Mouse (Mus musculus) lung, postnatal 0 days (tissue): ENCODE measurements around the gene Gm10912. TPM values are rescaled to one million over a fixed set of nuclear protein-coding genes. Genes with fewer than 3 reads are reported as not detected.
"Not testable (repeated sequence)": the region's sequence is repeated elsewhere in the genome, so short reads cannot be mapped to it uniquely, and the experiment has no call there.

Source experiments
- ATAC-seq: fragments of 200-750 bp; cut with Nextera tagmentation; 2 replicates; pipeline ENCODE4 v1.8.0; 2017; ENCODE audit warnings: moderate library complexity
- DNase-seq: peaks from one replicate; pipeline ENCODE4 v3.0.0-alpha.2; 2016; ENCODE audit warnings: low spot score
- H3K27ac ChIP-seq: fragments of 300-500 bp; sonication (generic); 2 replicates; pipeline ENCODE4 v1.5.1; 2014; ENCODE audit warnings: antibody characterized with exemption, mild to moderate bottlenecking, low read length, mixed read lengths
- H3K27me3 ChIP-seq: fragments of 300-500 bp; sonication (generic); replicated peaks from 2 replicates; pipeline ENCODE4 v1.6.1; 2014; ENCODE audit warnings: low read length, mixed read lengths; ENCODE audit not compliant: insufficient read depth
- H3K36me3 ChIP-seq: fragments of 300-500 bp; sonication (generic); 2 replicates; pipeline ENCODE4 v1.6.1; 2014; ENCODE audit warnings: low read length, mixed read lengths; ENCODE audit not compliant: insufficient read depth
- H3K4me1 ChIP-seq: fragments of 300-500 bp; sonication (generic); 2 replicates; pipeline ENCODE4 v1.6.1; 2014; ENCODE audit warnings: antibody characterized with exemption, low read depth, low read length, mixed read lengths; ENCODE audit not compliant: insufficient read depth
- H3K4me2 ChIP-seq: fragments of 300-500 bp; sonication (generic); replicated peaks from 2 replicates; pipeline ENCODE4 v1.6.1; 2014; ENCODE audit warnings: low read depth, mild to moderate bottlenecking, low read length, moderate library complexity, mixed read lengths
- H3K4me3 ChIP-seq: fragments of 300-500 bp; sonication (generic); 2 replicates; pipeline ENCODE4 v1.5.1; 2014; ENCODE audit warnings: low read depth, low read length
- H3K9ac ChIP-seq: fragments of 300-500 bp; sonication (generic); replicated peaks from 2 replicates; pipeline ENCODE4 v1.6.1; 2014; ENCODE audit warnings: low read depth, mild to moderate bottlenecking
- H3K9me3 ChIP-seq: fragments of 300-500 bp; sonication (generic); 2 replicates; pipeline ENCODE4 v1.6.1; 2016; ENCODE audit warnings: low read length, mixed read lengths
- CTCF ChIP-seq: IDR thresholded peaks from 2 replicates; pipeline ENCODE4 v1.5.1; 2016; ENCODE audit warnings: antibody characterized with exemption, mild to moderate bottlenecking
- EP300 ChIP-seq: IDR thresholded peaks from 2 replicates; pipeline ENCODE4 v1.6.1; 2016; ENCODE audit warnings: antibody characterized with exemption, mild to moderate bottlenecking, control low read depth
- WGBS: fragments of 180-500 bp; shearing (Covaris S2); extraction: QIAGEN DNeasy Blood & Tissue Kit; methylation state at CpG from one replicate; pipeline ENCODE4 v1.1.7; 2014; 5-methylcytosine and 5-hydroxymethylcytosine counted together
- polyA plus RNA-seq: library from polyadenylated mRNA; unstranded; fragments of >200 nt; fragmentation: Nextera tagmentation; extraction: Ambion mirVana; gene quantifications from 2 replicates; pipeline ENCODE4 v1.2.1, GENCODE M21; 2015

Gene Gm10912
- polyA plus RNA-seq, result not detected in 2 replicates

GRCm38 (mm10) chr2:104065526-104065925 is at the start of gene Gm10912:
Gene Gm10912, plus strand, starts transcription at chr2:104065826.
- 88% methylated on average over 5 of the region's 6 CpGs for WGBS
- not testable (repeated sequence) for H3K27ac ChIP-seq, H3K27me3 ChIP-seq, H3K36me3 ChIP-seq, DNase-seq, H3K4me1 ChIP-seq, H3K4me3 ChIP-seq, H3K9ac ChIP-seq, H3K4me2 ChIP-seq, ATAC-seq, H3K9me3 ChIP-seq

GRCm38 (mm10) chr2:104023096-104023495 is 42.5 kb upstream of the Gm10912 start:
- 83% methylated on average over 7 of the region's 7 CpGs for WGBS
- Histone ChIP-seq H3K4me2 (no peak overlapping the region), H3K9ac (no peak overlapping the region), H3K27me3 (no peaks in the 10 kb centered on the region), H3K27ac (no peak overlapping the region), H3K36me3 (no peaks in the 10 kb centered on the region), H3K4me1 (no peaks in the 10 kb centered on the region), H3K4me3 (no peak overlapping the region), H3K9me3 (no peaks in the 10 kb centered on the region)
- no peak for ATAC-seq
- DNase-seq, result no peak
- TF ChIP-seq EP300 (no peak), CTCF (no peak)

- no peaks in the 10 kb centered on the region for H3K27me3 ChIP-seq
- TF ChIP-seq EP300 (no peak), CTCF (no peak)
- H3K36me3 ChIP-seq, result no peaks in the 10 kb centered on the region
- H3K9ac ChIP-seq, result no peak overlapping the region
- H3K4me1 ChIP-seq, result peaks cover 7% of the 10 kb centered on the region; the same call in 1 of the 2 replicates
- DNase-seq (no peak), ATAC-seq (no peak)
- WGBS, result 87% methylated on average over 4 of the region's 4 CpGs
- H3K4me2 ChIP-seq, result no peak overlapping the region
- H3K9me3 ChIP-seq, result no peaks in the 10 kb centered on the region
- no peak overlapping the region for H3K4me3 ChIP-seq
- H3K27ac ChIP-seq, result no peak overlapping the region
Measured at GRCm38 (mm10) chr2:104024656-104025055, 41.0 kb upstream of the Gm10912 start.

- Histone ChIP-seq H3K27ac (peak within 1 kb of the TSS; percentile 81), H3K4me1 (peaks cover 7% of the 10 kb centered on the region; the same call in 1 of the 2 replicates), H3K4me3 (peak within 1 kb of the TSS; percentile 84), H3K36me3 (peaks cover 4% of the 10 kb centered on the region; the same call in 1 of the 2 replicates), H3K9me3 (no peaks in the 10 kb centered on the region), H3K4me2 (peak within 1 kb of the TSS; percentile 81), H3K27me3 (no peaks in the 10 kb centered on the region), H3K9ac (peak within 1 kb of the TSS; percentile 97)
- DNase-seq, result peak; percentile 88
- ATAC-seq, result peak; percentile 98
- TF ChIP-seq EP300, result no peak
- TF ChIP-seq CTCF, result peak; percentile 52
- 0% methylated on average over 20 of the region's 44 CpGs for WGBS
Measured at GRCm38 (mm10) chr2:104027458-104028138, 38.0 kb upstream of the Gm10912 start, which contains the start of gene Fbxo3. Gene Fbxo3, plus strand, starts transcription at chr2:104027721.

GRCm38 (mm10) chr2:104028139-104028723 is 37.4 kb upstream of the Gm10912 start, which contains the start of gene 4931422A03Rik:
Gene 4931422A03Rik, minus strand, starts transcription at chr2:104028361.
- under 1% methylated on average over 31 of the region's 32 CpGs for WGBS
- H3K9ac ChIP-seq, result peak within 1 kb of the TSS; percentile 97
- ATAC-seq, result peak; percentile 62
- H3K27ac ChIP-seq, result peak within 1 kb of the TSS; percentile 81
- no peaks in the 10 kb centered on the region for H3K27me3 ChIP-seq
- peaks cover 4% of the 10 kb centered on the region; the same call in 1 of the 2 replicates for H3K36me3 ChIP-seq
- H3K4me1 ChIP-seq, result peaks cover 7% of the 10 kb centered on the region; the same call in 1 of the 2 replicates
- TF ChIP-seq CTCF (no peak), EP300 (no peak)
- peak within 1 kb of the TSS; percentile 84 for H3K4me3 ChIP-seq
- peak within 1 kb of the TSS; percentile 81 for H3K4me2 ChIP-seq
- DNase-seq, result peak; percentile 38
- no peaks in the 10 kb centered on the region for H3K9me3 ChIP-seq

GRCm38 (mm10) chr2:104029074-104029473 is 36.6 kb upstream of the Gm10912 start:
- peak overlapping the region; percentile 84; the same call in 1 of the 2 replicates for H3K4me3 ChIP-seq
- DNase-seq (peak; percentile 10), ATAC-seq (no peak)
- H3K36me3 ChIP-seq, result peaks cover 6% of the 10 kb centered on the region; the same call in 1 of the 2 replicates
- no peak overlapping the region for H3K27ac ChIP-seq
- H3K9ac ChIP-seq, result 0 out of 2 replicates have a peak overlapping the region, but pooled peaks have one; percentile 97
- peaks cover 7% of the 10 kb centered on the region; the same call in 1 of the 2 replicates for H3K4me1 ChIP-seq
- H3K4me2 ChIP-seq, result peak overlapping the region; percentile 81
- H3K9me3 ChIP-seq, result no peaks in the 10 kb centered on the region
- H3K27me3 ChIP-seq, result no peaks in the 10 kb centered on the region
- 46% methylated on average over 2 of the region's 2 CpGs for WGBS
- TF ChIP-seq EP300 (no peak), CTCF (no peak)
